Mouse (Mus musculus): Measurements from ENCODE around the gene Rock2. TPM values are rescaled to one million over a fixed set of nuclear protein-coding genes. Genes with fewer than 3 reads are reported as not detected.

The Rock2 gene
- polyA plus RNA-seq, 1 experiment from 2014 or later, result 20.9 TPM

GRCm38 (mm10) chr12:16874086-16874485 is 20.6 kb upstream of the Rock2 start:
- H3K4me1 ChIP-seq, result peaks cover 81% of the 10 kb centered on the region
- ATAC-seq (ENCODE audit: borderline replicate concordance, extremely low read depth, low FRiP score, low TSS enrichment), result no peak
- H3K4me2 ChIP-seq, result no peak overlapping the region
- H3K4me3 ChIP-seq, result no peak overlapping the region
- H3K9ac ChIP-seq, result no peak overlapping the region
- H3K9me3 ChIP-seq, result no peaks in the 10 kb centered on the region
- peak overlapping the region; percentile 82 for H3K27ac ChIP-seq
- WGBS, result 23% methylated on average over 2 of the region's 2 CpGs
- no peaks in the 10 kb centered on the region for H3K27me3 ChIP-seq
- no peaks in the 10 kb centered on the region for H3K36me3 ChIP-seq

GRCm38 (mm10) chr12:16875269-16875668 is 19.4 kb upstream of the Rock2 start:
- Histone ChIP-seq H3K4me2 (no peak overlapping the region), H3K4me1 (peaks cover 69% of the 10 kb centered on the region), H3K27ac (peak overlapping the region; percentile 82), H3K27me3 (no peaks in the 10 kb centered on the region), H3K9me3 (no peaks in the 10 kb centered on the region), H3K36me3 (no peaks in the 10 kb centered on the region), H3K9ac (no peak overlapping the region), H3K4me3 (no peak overlapping the region)
- 11% methylated on average over 4 of the region's 4 CpGs for WGBS
- peak; percentile 68; the same call in 1 of the 2 replicates for ATAC-seq (ENCODE audit: borderline replicate concordance, extremely low read depth, low FRiP score, low TSS enrichment)

- Histone ChIP-seq H3K4me2 (no peak overlapping the region), H3K27me3 (no peaks in the 10 kb centered on the region), H3K9me3 (no peaks in the 10 kb centered on the region), H3K4me1 (peaks cover 65% of the 10 kb centered on the region), H3K36me3 (no peaks in the 10 kb centered on the region), H3K9ac (no peak overlapping the region), H3K27ac (peak overlapping the region; percentile 82), H3K4me3 (no peak overlapping the region)
- 45% methylated on average over 7 of the region's 7 CpGs for WGBS
- ATAC-seq (ENCODE audit: borderline replicate concordance, extremely low read depth, low FRiP score, low TSS enrichment), result no peak; the same call in 1 of the 2 replicates
Observed at GRCm38 (mm10) chr12:16875678-16876077, 19.0 kb upstream of the Rock2 start.

DNA sequence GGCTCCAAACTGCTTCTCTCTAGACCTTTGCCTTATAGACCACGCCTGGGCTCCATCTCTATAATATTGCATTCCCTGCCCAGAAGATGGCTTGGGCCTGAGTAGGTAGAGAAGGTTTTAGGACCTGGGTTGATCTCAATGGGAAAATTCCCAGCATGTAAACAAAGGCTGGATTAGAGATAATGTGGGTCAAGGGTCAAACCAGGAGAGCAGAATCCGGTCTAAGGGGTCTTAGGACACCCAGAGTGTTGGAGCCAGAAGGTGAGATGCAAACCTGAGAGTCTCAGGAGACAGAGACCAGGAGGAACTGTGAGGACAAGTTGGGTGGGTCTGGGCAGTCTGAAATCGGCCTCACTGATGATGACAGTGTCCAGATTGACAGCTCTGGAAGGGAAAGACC is 18.0 kb upstream of the Rock2 start:
- no peak overlapping the region for H3K9ac ChIP-seq
- peaks cover 59% of the 10 kb centered on the region for H3K4me1 ChIP-seq

GRCm38 (mm10) chr12:16877141-16877540 is 17.6 kb upstream of the Rock2 start:
- peak; percentile 33; the same call in 1 of the 2 replicates for ATAC-seq (ENCODE audit: borderline replicate concordance, extremely low read depth, low FRiP score, low TSS enrichment)
- WGBS, result 13% methylated on average over 5 of the region's 5 CpGs
- H3K4me1 ChIP-seq, result peaks cover 59% of the 10 kb centered on the region

More for the DNA sequence above, 18.0 kb upstream of the Rock2 start:
- peak overlapping the region; percentile 68 for H3K27ac ChIP-seq
- H3K36me3 ChIP-seq, result no peaks in the 10 kb centered on the region
- 47% methylated on average over 3 of the region's 3 CpGs for WGBS
- no peak overlapping the region for H3K4me2 ChIP-seq
- H3K9me3 ChIP-seq, result no peaks in the 10 kb centered on the region
- no peaks in the 10 kb centered on the region for H3K27me3 ChIP-seq
- no peak; the same call in 1 of the 2 replicates for ATAC-seq (ENCODE audit: borderline replicate concordance, extremely low read depth, low FRiP score, low TSS enrichment)
- no peak overlapping the region for H3K4me3 ChIP-seq

GRCm38 (mm10) chr12:16877679-16878078 is 17.0 kb upstream of the Rock2 start:
- Histone ChIP-seq H3K27ac (peak overlapping the region; percentile 68), H3K4me1 (peaks cover 59% of the 10 kb centered on the region), H3K4me2 (no peak overlapping the region), H3K27me3 (no peaks in the 10 kb centered on the region), H3K9me3 (no peaks in the 10 kb centered on the region), H3K9ac (no peak overlapping the region), H3K36me3 (no peaks in the 10 kb centered on the region), H3K4me3 (no peak overlapping the region)
- 24% methylated on average over 1 of the region's 1 CpGs for WGBS
- ATAC-seq (ENCODE audit: borderline replicate concordance, extremely low read depth, low FRiP score, low TSS enrichment), result no peak

More at GRCm38 (mm10) chr12:16877141-16877540, 17.6 kb upstream of the Rock2 start:
- H3K9ac ChIP-seq, result no peak overlapping the region
- no peaks in the 10 kb centered on the region for H3K36me3 ChIP-seq
- no peak overlapping the region for H3K4me2 ChIP-seq
- H3K27me3 ChIP-seq, result no peaks in the 10 kb centered on the region
- no peak overlapping the region for H3K4me3 ChIP-seq
- H3K9me3 ChIP-seq, result no peaks in the 10 kb centered on the region
- H3K27ac ChIP-seq, result peak overlapping the region; percentile 68

DNA sequence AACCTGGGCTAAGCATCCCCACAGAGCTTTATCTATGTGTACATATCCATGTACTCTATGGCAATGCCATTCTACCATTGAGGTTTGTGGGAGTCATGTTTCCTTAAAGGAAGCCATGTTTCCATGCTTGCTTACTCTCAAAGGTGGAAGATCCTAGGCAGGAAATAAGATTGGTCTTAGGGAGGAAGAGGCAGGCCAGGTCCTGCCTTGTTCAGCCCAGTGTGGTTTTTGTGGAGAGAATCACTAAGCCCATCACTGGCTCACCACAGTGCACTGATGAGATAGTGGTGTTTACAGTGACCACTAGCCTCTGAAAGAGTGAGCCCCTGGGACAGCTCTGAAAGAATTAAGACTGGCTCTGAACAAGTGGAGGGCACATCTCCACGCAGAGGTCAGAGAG is 15.3 kb upstream of the Rock2 start:
- Histone ChIP-seq H3K4me1 (peaks cover 43% of the 10 kb centered on the region), H3K36me3 (no peaks in the 10 kb centered on the region), H3K4me3 (no peak overlapping the region), H3K27me3 (no peaks in the 10 kb centered on the region), H3K27ac (no peak overlapping the region), H3K9ac (no peak overlapping the region), H3K9me3 (no peaks in the 10 kb centered on the region), H3K4me2 (no peak overlapping the region)
- 77% methylated on average over 1 of the region's 1 CpGs for WGBS
- no peak for ATAC-seq (ENCODE audit: borderline replicate concordance, extremely low read depth, low FRiP score, low TSS enrichment)

DNA sequence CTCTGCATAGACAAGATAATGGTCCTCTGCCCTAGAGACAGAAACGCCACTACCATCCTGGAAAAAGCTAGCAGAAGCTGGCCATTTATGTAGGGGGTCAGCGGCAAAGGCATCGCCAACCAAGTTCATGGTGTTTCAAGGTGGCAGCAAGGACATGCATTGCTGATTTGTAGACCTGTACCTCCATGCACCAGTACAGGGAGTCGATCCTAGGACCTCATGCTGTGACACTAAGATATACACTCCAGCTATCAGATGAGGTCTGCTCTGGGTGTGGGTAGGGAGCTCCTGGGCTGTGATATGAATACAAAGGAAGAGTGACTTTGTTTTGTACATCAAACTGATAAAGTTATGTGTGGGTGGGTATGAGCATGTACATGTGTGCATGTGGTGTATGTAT is 14.6 kb upstream of the Rock2 start:
- H3K36me3 ChIP-seq, result no peaks in the 10 kb centered on the region
- no peak overlapping the region for H3K4me3 ChIP-seq
- no peak overlapping the region for H3K9ac ChIP-seq
- H3K4me1 ChIP-seq, result peaks cover 36% of the 10 kb centered on the region
- no peak for ATAC-seq (ENCODE audit: borderline replicate concordance, extremely low read depth, low FRiP score, low TSS enrichment)
- H3K27me3 ChIP-seq, result no peaks in the 10 kb centered on the region
- H3K4me2 ChIP-seq, result no peak overlapping the region
- WGBS, result 85% methylated on average over 4 of the region's 4 CpGs
- no peak overlapping the region for H3K27ac ChIP-seq
- no peaks in the 10 kb centered on the region for H3K9me3 ChIP-seq

DNA sequence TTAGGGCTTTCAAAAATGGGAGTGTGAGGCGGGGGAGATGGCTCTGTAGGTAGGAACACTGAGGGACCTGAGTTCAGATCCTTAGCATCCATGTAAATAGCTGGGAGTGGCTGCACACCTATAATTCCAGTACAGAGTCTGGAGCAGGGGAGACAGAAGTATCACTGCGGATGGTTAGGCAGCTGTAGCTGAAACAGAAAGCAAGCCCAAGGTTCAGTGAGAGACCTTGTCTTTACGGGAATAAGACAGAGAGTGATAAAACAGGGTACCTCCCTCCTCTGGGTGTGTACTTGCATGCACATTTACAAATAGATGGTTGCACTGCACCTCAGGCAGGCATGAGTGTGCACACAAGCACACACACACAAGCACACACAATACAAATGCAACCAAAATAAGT is 12.3 kb upstream of the Rock2 start:
- Histone ChIP-seq H3K4me3 (no peak overlapping the region), H3K9ac (no peak overlapping the region), H3K27me3 (no peaks in the 10 kb centered on the region), H3K9me3 (no peaks in the 10 kb centered on the region), H3K4me1 (peaks cover 12% of the 10 kb centered on the region), H3K4me2 (no peak overlapping the region), H3K36me3 (no peaks in the 10 kb centered on the region), H3K27ac (no peak overlapping the region)
- ATAC-seq (ENCODE audit: borderline replicate concordance, extremely low read depth, low FRiP score, low TSS enrichment), result no peak
- WGBS, result 73% methylated on average over 3 of the region's 3 CpGs

DNA sequence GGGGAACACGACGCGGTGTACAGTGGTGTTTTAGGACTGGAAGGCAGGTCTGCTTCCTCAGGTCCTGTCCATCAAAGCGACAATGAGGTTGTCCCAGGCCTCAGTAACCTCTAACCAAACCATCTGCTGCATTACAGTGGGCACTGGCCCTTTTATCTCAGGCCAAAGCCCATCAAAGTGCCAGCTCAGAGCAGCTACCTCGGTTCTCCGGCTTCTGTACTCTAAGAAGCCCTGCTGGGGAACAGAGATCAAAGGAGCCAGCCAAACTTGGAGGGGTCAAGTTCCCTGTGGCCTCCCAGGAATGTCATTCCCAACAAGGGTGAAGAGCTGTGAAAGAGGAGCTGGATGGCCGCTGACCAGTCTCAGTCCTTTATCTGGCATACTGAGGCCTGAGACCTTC is 11.6 kb upstream of the Rock2 start:
- Histone ChIP-seq H3K27me3 (no peaks in the 10 kb centered on the region), H3K9ac (no peak overlapping the region), H3K27ac (no peak overlapping the region), H3K4me2 (no peak overlapping the region), H3K36me3 (no peaks in the 10 kb centered on the region), H3K4me1 (peaks cover 5% of the 10 kb centered on the region; the same call in 1 of the 2 replicates), H3K9me3 (no peaks in the 10 kb centered on the region), H3K4me3 (no peak overlapping the region)
- 62% methylated on average over 7 of the region's 7 CpGs for WGBS
- ATAC-seq (ENCODE audit: borderline replicate concordance, extremely low read depth, low FRiP score, low TSS enrichment), result no peak

DNA sequence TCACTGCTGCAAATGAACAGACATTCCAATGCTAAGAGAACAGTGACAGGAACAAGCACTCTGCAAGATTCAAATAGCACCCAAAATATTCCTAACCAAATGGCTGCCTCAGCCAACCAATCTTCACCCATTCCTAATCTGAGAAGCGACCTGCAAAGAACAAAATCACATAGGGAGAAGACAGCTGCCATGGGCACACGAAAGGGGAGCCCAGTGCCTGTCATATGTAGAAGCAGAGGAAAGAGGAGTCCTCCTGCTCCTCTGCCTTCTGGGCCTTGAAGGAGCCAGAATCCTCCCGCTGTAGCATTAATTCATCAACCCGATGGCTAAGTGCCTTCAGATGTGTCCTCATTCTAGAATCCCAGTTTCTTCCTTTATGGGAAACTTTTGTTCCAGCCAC is 10.2 kb upstream of the Rock2 start:
- ATAC-seq (ENCODE audit: borderline replicate concordance, extremely low read depth, low FRiP score, low TSS enrichment), result no peak
- Histone ChIP-seq H3K4me1 (no peaks in the 10 kb centered on the region), H3K27ac (no peak overlapping the region), H3K9ac (no peak overlapping the region), H3K9me3 (no peaks in the 10 kb centered on the region), H3K4me2 (no peak overlapping the region), H3K27me3 (no peaks in the 10 kb centered on the region), H3K4me3 (no peak overlapping the region), H3K36me3 (no peaks in the 10 kb centered on the region)
- 86% methylated on average over 4 of the region's 4 CpGs for WGBS

DNA sequence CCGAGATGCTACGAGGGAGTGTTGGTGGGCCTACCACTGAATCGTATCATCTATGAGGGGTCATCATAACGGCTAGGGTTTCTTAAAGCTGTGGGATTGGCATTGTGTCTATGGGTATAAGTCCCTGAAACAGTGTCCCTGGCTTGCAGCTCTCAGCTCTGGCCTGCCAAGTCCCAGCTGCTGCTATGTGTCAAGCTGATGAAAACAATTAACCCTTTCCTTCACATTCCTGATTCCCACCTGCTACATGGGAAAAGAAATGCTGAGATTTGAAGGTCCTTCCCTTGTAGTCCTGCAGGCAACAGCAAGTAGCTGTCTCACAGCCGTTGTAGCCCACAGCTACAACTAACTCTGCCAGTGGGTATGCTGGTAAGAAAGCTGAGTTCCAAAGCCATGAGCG is 8.3 kb upstream of the Rock2 start:
- WGBS, result 83% methylated on average over 6 of the region's 6 CpGs
- H3K36me3 ChIP-seq, result no peaks in the 10 kb centered on the region
- no peak for ATAC-seq (ENCODE audit: borderline replicate concordance, extremely low read depth, low FRiP score, low TSS enrichment)
- no peak overlapping the region for H3K9ac ChIP-seq
- no peak overlapping the region for H3K4me3 ChIP-seq
- H3K4me2 ChIP-seq, result no peak overlapping the region
- H3K9me3 ChIP-seq, result no peaks in the 10 kb centered on the region
- no peaks in the 10 kb centered on the region for H3K4me1 ChIP-seq
- H3K27ac ChIP-seq, result no peak overlapping the region
- no peaks in the 10 kb centered on the region for H3K27me3 ChIP-seq

GRCm38 (mm10) chr12:16893039-16893438 is 1.7 kb upstream of the Rock2 start:
- WGBS, result 79% methylated on average over 2 of the region's 2 CpGs
- Histone ChIP-seq H3K4me1 (peaks cover 24% of the 10 kb centered on the region), H3K4me2 (no peak overlapping the region), H3K4me3 (no peak overlapping the region), H3K9ac (no peak overlapping the region), H3K9me3 (no peaks in the 10 kb centered on the region), H3K27ac (peak overlapping the region; percentile 99), H3K27me3 (no peaks in the 10 kb centered on the region), H3K36me3 (no peaks in the 10 kb centered on the region)
- no peak for ATAC-seq (ENCODE audit: borderline replicate concordance, extremely low read depth, low FRiP score, low TSS enrichment)

Measured in lung, embryonic 15.5 days (tissue).